Mouse (Mus musculus) liver, embryonic 11.5 days (tissue): ENCODE measurements around the gene Hoxd9. TPM values are rescaled to one million over a fixed set of nuclear protein-coding genes. Genes with fewer than 3 reads are reported as not detected.

ENCODE experiments used
- ATAC-seq: fragments of 200-750 bp; cut with Nextera tagmentation; replicated peaks from 2 replicates; pipeline ENCODE4 v1.8.0; 2017; ENCODE audit warnings: moderate number of reproducible peaks, mild to moderate bottlenecking, moderate TSS enrichment, moderate library complexity; ENCODE audit not compliant: low FRiP score
- DNase-seq: peaks from one replicate; pipeline ENCODE4 v3.0.0-alpha.2; 2017; ENCODE audit warnings: low spot score
- H3K27ac ChIP-seq: fragments of 300-500 bp; sonication (generic); 2 replicates; pipeline ENCODE4 v1.5.1; 2014; ENCODE audit warnings: mild to moderate bottlenecking, low read depth, low read length, control low read depth
- H3K27me3 ChIP-seq: fragments of 300-500 bp; sonication (generic); replicated peaks from 2 replicates; pipeline ENCODE4 v1.6.1; 2014; ENCODE audit warnings: low read length, mixed read lengths; ENCODE audit not compliant: control insufficient read depth, insufficient read depth
- H3K36me3 ChIP-seq: fragments of 300-500 bp; sonication (generic); 2 replicates; pipeline ENCODE4 v1.6.1; 2014; ENCODE audit warnings: mild to moderate bottlenecking, low read length, moderate library complexity, mixed read lengths; ENCODE audit not compliant: control insufficient read depth, insufficient read depth
- H3K4me1 ChIP-seq: fragments of 300-500 bp; sonication (generic); replicated peaks from 2 replicates; pipeline ENCODE4 v1.6.1; 2014; ENCODE audit warnings: low read length, mixed read lengths; ENCODE audit not compliant: control insufficient read depth, insufficient read depth
- H3K4me2 ChIP-seq: fragments of 300-500 bp; sonication (generic); 2 replicates; pipeline ENCODE4 v1.6.1; 2014; ENCODE audit warnings: mild to moderate bottlenecking, control low read depth, moderate library complexity
- H3K4me3 ChIP-seq: fragments of 300-500 bp; sonication (generic); 2 replicates; pipeline ENCODE4 v1.5.1; 2014; ENCODE audit warnings: low read depth, low read length, control low read depth
- H3K9ac ChIP-seq: fragments of 300-500 bp; sonication (generic); 2 replicates; pipeline ENCODE4 v1.6.1; 2014; ENCODE audit warnings: low read depth, low read length, control low read depth
- H3K9me3 ChIP-seq: fragments of 300-500 bp; sonication (generic); 2 replicates; pipeline ENCODE4 v1.6.1; 2016; ENCODE audit warnings: low read length, inconsistent platforms, mixed read lengths; ENCODE audit not compliant: control insufficient read depth
- WGBS: fragments of 180-500 bp; shearing (Covaris S2); extraction: QIAGEN DNeasy Blood & Tissue Kit; methylation state at CpG from one replicate; pipeline ENCODE4 v1.1.7; 2014; 5-methylcytosine and 5-hydroxymethylcytosine counted together
- polyA plus RNA-seq: library from polyadenylated mRNA; unstranded; fragments of >200 nt; fragmentation: Nextera tagmentation; extraction: Ambion mirVana; gene quantifications from 2 replicates; pipeline ENCODE4 v1.2.1, GENCODE M21; 2014

Hoxd9 gene
- polyA plus RNA-seq, 1 experiment from 2014 or later = 0.22 TPM

- H3K27ac ChIP-seq = no peak overlapping the region
- peaks cover 7% of the 10 kb centered on the region; the same call in 1 of the 2 replicates for H3K4me1 ChIP-seq
- no peaks in the 10 kb centered on the region for H3K9me3 ChIP-seq
- H3K4me2 ChIP-seq = no peak overlapping the region
- peak; percentile 61 for DNase-seq
- WGBS = 6% methylated on average over 17 of the region's 17 CpGs
- H3K4me3 ChIP-seq = no peak overlapping the region
- no peaks in the 10 kb centered on the region for H3K36me3 ChIP-seq
- peaks cover 97% of the 10 kb centered on the region for H3K27me3 ChIP-seq
- H3K9ac ChIP-seq = no peak overlapping the region
- no peak for ATAC-seq
Measured at GRCm38 (mm10) chr2:74686301-74686987, 11.1 kb upstream of the Hoxd9 start.

DNA sequence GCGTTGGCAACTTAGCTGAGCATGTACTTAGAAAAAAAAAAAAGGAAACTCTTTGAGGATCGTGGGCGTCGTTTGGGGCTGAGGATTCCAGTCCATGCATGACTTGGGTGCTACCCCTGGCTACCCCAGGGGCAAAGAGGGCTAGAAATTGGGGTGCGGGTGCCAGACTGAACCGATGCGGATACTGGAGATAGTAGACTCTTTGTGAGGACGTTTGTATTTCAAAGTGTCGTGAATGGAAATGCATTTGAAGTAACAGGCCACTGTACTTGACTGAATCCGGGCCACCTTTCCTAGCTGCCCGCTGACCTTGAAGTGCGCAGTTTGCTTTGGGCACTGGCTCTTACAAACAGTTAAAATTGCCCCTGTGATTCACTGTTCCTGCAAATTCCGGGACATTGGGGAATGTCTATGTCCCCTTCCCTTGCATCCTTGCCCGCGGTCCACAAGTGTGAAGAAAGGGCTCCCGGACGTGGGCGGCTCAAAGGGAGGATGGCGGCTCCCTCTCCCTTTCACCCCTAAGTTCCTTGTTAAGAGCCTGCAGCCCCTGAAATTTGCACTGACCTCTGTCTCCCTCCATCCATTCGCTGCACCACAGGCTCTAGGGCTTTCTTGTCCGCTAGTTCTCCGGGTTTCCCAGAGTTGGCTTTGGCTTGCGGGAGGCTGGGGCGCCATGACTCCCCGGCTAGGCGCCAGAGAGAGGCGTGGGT is 10.4 kb upstream of the Hoxd9 start:
- ATAC-seq (no peak), DNase-seq (peak; percentile 30)
- Histone ChIP-seq H3K36me3 (no peaks in the 10 kb centered on the region), H3K9ac (no peak overlapping the region), H3K9me3 (no peaks in the 10 kb centered on the region), H3K27me3 (peaks cover 97% of the 10 kb centered on the region), H3K4me1 (peaks cover 4% of the 10 kb centered on the region; the same call in 1 of the 2 replicates), H3K27ac (no peak overlapping the region), H3K4me3 (no peak overlapping the region), H3K4me2 (no peak overlapping the region)
- 1% methylated on average over 27 of the region's 27 CpGs for WGBS

DNA sequence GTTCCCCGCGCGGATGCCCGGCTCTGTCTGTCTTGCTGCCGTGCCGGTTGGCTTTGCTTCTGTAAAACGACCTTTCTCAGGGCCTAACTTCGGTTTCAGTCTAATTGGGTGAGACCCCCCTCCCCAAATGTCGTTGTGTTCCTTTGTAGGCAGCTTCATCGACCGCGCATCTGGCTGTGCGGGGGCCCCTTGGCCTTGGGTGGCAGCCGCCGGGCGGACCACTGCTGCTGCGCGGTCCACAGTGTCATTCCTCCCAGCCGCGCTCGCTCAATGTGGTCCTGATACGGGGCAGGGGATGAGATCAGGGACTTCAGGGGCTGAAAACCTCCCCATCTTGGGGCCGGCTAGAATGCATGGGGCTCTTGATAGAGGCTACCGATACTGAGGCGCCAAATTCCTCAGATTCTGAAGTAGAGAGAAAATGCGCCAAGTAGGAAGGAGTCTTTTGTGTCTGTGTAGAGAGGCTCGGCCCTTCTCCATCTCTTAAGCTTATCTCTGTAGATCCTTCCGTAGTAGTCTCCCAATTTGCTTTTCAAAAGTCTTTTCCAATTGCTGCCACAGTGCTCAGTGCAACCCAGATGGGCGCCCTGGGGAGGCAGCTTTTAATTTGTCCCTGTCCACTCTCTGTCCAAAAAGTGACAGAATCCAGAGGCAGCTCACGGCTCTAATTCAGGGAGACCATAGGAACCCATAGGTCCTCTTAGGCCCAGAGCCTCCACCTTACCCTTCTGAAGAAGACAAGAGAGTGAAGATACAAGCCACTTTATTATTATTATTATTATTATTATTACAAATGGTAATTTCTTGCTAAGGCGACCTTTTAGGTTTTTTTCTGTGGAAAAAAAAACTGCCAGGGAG is 9.6 kb upstream of the Hoxd9 start:
- no peak overlapping the region for H3K4me2 ChIP-seq
- H3K9ac ChIP-seq = no peak overlapping the region
- no peak overlapping the region for H3K27ac ChIP-seq
- DNase-seq (peak; percentile 33), ATAC-seq (no peak)
- peaks cover 97% of the 10 kb centered on the region for H3K27me3 ChIP-seq
- WGBS = 2% methylated on average over 31 of the region's 31 CpGs
- H3K36me3 ChIP-seq = no peaks in the 10 kb centered on the region
- no peaks in the 10 kb centered on the region for H3K9me3 ChIP-seq
- H3K4me1 ChIP-seq = no peaks in the 10 kb centered on the region
- H3K4me3 ChIP-seq = no peak overlapping the region

GRCm38 (mm10) chr2:74688795-74689573 is 8.5 kb upstream of the Hoxd9 start:
- ATAC-seq (no peak), DNase-seq (peak; percentile 32)
- Histone ChIP-seq H3K9me3 (no peaks in the 10 kb centered on the region), H3K4me3 (no peak overlapping the region), H3K9ac (no peak overlapping the region), H3K27me3 (peaks cover 97% of the 10 kb centered on the region), H3K27ac (no peak overlapping the region), H3K4me2 (no peak overlapping the region), H3K4me1 (no peaks in the 10 kb centered on the region), H3K36me3 (no peaks in the 10 kb centered on the region)
- WGBS = 5% methylated on average over 12 of the region's 12 CpGs

- no peak overlapping the region for H3K9ac ChIP-seq
Measured at GRCm38 (mm10) chr2:74689574-74690337, 7.8 kb upstream of the Hoxd9 start.

DNA sequence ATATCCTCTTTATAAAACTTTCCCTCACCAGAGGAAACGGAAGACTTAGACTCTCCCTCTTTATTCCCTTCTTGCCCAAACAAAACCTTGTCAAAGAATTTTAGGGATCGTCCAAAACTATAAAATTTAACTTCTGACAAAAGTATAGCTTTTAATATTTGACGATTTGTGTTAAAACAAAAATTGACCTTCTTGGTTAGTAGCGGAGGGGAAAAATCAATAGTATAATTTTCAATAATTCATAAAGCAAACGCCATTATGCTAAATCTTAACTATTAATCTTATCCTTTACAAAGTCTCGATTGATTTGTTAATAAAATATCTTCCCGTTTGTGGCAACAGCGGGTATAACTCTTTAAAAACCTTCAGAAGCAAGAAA is 7.2 kb upstream of the Hoxd9 start:
- H3K9me3 ChIP-seq = no peaks in the 10 kb centered on the region
- H3K4me3 ChIP-seq = no peak overlapping the region
- ATAC-seq (no peak), DNase-seq (no peak)
- H3K27ac ChIP-seq = no peak overlapping the region
- peaks cover 97% of the 10 kb centered on the region for H3K27me3 ChIP-seq
- no peaks in the 10 kb centered on the region for H3K4me1 ChIP-seq
- 8% methylated on average over 8 of the region's 8 CpGs for WGBS
- no peak overlapping the region for H3K9ac ChIP-seq
- H3K4me2 ChIP-seq = no peak overlapping the region
- no peaks in the 10 kb centered on the region for H3K36me3 ChIP-seq

More at GRCm38 (mm10) chr2:74689574-74690337, 7.8 kb upstream of the Hoxd9 start:
- Histone ChIP-seq H3K4me1 (no peaks in the 10 kb centered on the region), H3K36me3 (no peaks in the 10 kb centered on the region), H3K9me3 (no peaks in the 10 kb centered on the region), H3K27me3 (peaks cover 97% of the 10 kb centered on the region), H3K4me2 (no peak overlapping the region), H3K27ac (no peak overlapping the region), H3K4me3 (no peak overlapping the region)
- WGBS = 2% methylated on average over 24 of the region's 24 CpGs
- ATAC-seq = no peak
- DNase-seq = no peak

GRCm38 (mm10) chr2:74691022-74691951 is 6.2 kb upstream of the Hoxd9 start, which contains the start of gene Hoxd10:
Gene Hoxd10, plus strand, starts transcription at chr2:74691924.
- ATAC-seq = no peak

More at GRCm38 (mm10) chr2:74691022-74691951, 6.2 kb upstream of the Hoxd9 start, which contains the start of gene Hoxd10:
- H3K27me3 ChIP-seq = peaks cover 99% of the 10 kb centered on the region
- 1% methylated on average over 56 of the region's 56 CpGs for WGBS
- H3K27ac ChIP-seq = no peak within 1 kb of the TSS
- no peaks in the 10 kb centered on the region for H3K4me1 ChIP-seq
- DNase-seq = no peak
- H3K4me3 ChIP-seq = no peak within 1 kb of the TSS; the same call in 1 of the 2 replicates
- no peaks in the 10 kb centered on the region for H3K9me3 ChIP-seq
- H3K9ac ChIP-seq = no peak within 1 kb of the TSS
- peak within 1 kb of the TSS; percentile 38 for H3K4me2 ChIP-seq
- H3K36me3 ChIP-seq = no peaks in the 10 kb centered on the region
